Mouse (Mus musculus): ENCODE measurements around the gene Rexo5.
A peak's percentile ranks its signal among the peaks of the same experiment; 100 is the strongest.

Gene Rexo5

GRCm38 (mm10) chr7:119793586-119794250, at the start of gene Rexo5, which contains the start of gene Eri2:
TSS of gene Rexo5 (plus strand) at chr7:119794006.
TSS of gene Eri2 (minus strand) at chr7:119794058.
- peak; percentile 90 for DNase-seq

GRCm38 (mm10) chr7:119744321-119744720, 49.5 kb upstream of the Rexo5 start:
- DNase-seq, result peak; percentile 51

- no peak for DNase-seq
Measured at GRCm38 (mm10) chr7:119745869-119746268, 47.9 kb upstream of the Rexo5 start.

GRCm38 (mm10) chr7:119748761-119749160, 45.0 kb upstream of the Rexo5 start:
- no peak for DNase-seq

GRCm38 (mm10) chr7:119749942-119750341, 43.9 kb upstream of the Rexo5 start:
- DNase-seq, result no peak

GRCm38 (mm10) chr7:119753696-119754095, 40.1 kb upstream of the Rexo5 start:
- DNase-seq, result no peak

- DNase-seq, result no peak
Measured at GRCm38 (mm10) chr7:119760527-119760951, 33.3 kb upstream of the Rexo5 start, which contains the start of gene Acsm3. TSS of gene Acsm3 (plus strand) at chr7:119760923.

- no peak for DNase-seq
Measured at GRCm38 (mm10) chr7:119762166-119762697, 31.6 kb upstream of the Rexo5 start.

- DNase-seq, result no peak
Measured at GRCm38 (mm10) chr7:119764377-119764776, 29.4 kb upstream of the Rexo5 start.

GRCm38 (mm10) chr7:119766996-119767395, 26.8 kb upstream of the Rexo5 start:
- DNase-seq, result no peak

GRCm38 (mm10) chr7:119769895-119770294, 23.9 kb upstream of the Rexo5 start:
- no peak for DNase-seq

GRCm38 (mm10) chr7:119783453-119783852, 10.4 kb upstream of the Rexo5 start:
- DNase-seq, result no peak

- no peak for DNase-seq
Measured at GRCm38 (mm10) chr7:119784908-119785307, 8.9 kb upstream of the Rexo5 start.

GRCm38 (mm10) chr7:119789024-119789423, 4.8 kb upstream of the Rexo5 start:
- DNase-seq, result no peak

GRCm38 (mm10) chr7:119794251-119794638, 439 bp downstream of the Rexo5 start:
- DNase-seq, result no peak

GRCm38 (mm10) chr7:119795311-119795710, 1.5 kb downstream of the Rexo5 start:
- no peak for DNase-seq

- DNase-seq, result peak; percentile 6
Measured at GRCm38 (mm10) chr7:119800488-119800887, 6.7 kb downstream of the Rexo5 start.

GRCm38 (mm10) chr7:119800991-119801390, 7.2 kb downstream of the Rexo5 start:
- DNase-seq, result no peak

- DNase-seq, result no peak
Measured at GRCm38 (mm10) chr7:119807396-119807795, 13.6 kb downstream of the Rexo5 start.

GRCm38 (mm10) chr7:119808723-119809122, 14.9 kb downstream of the Rexo5 start:
- DNase-seq, result no peak

GRCm38 (mm10) chr7:119835371-119835770, 41.6 kb downstream of the Rexo5 start:
- no peak for DNase-seq

- DNase-seq, result no peak
Measured at GRCm38 (mm10) chr7:119835996-119836777, 42.4 kb downstream of the Rexo5 start.

GRCm38 (mm10) chr7:119841820-119842449, 48.1 kb downstream of the Rexo5 start:
- no peak for DNase-seq

All from thymus, postnatal 4 days (tissue).